Mouse (Mus musculus): ENCODE data around the gene Fam185a. TPM values are rescaled to one million over a fixed set of nuclear protein-coding genes. Genes with fewer than 3 reads are reported as not detected.

Gene Fam185a
- total RNA-seq, 4 experiments from 2014 or later: 12.7 to 13.4 (median 12.7) TPM

DNA sequence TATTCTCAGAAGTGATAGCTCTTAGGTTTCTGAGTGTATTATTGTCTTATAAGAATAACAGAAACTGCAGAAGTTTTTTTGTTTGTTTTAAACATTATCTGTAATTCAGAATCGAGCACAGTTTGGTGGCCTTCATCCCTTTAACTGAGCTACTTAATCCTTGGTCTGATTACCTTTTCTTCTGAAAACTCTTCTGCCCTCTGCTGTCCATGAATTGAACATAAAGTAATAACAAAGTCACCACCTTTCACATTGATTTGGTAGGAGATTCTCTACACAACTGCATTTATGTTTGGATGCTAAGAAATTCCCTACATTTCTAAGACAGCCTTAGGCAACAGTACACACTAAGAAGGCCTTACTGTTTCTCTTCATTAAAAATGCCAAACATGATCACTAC is 4.1 kb upstream of the Fam185a start:
- no peak for DNase-seq (ENCODE audit: low spot score in 2 of 2)

- DNase-seq (ENCODE audit: low spot score in 2 of 2): no peak
Measured at GRCm38 (mm10) chr5:21426666-21427065, 1.9 kb downstream of the Fam185a start.

DNA sequence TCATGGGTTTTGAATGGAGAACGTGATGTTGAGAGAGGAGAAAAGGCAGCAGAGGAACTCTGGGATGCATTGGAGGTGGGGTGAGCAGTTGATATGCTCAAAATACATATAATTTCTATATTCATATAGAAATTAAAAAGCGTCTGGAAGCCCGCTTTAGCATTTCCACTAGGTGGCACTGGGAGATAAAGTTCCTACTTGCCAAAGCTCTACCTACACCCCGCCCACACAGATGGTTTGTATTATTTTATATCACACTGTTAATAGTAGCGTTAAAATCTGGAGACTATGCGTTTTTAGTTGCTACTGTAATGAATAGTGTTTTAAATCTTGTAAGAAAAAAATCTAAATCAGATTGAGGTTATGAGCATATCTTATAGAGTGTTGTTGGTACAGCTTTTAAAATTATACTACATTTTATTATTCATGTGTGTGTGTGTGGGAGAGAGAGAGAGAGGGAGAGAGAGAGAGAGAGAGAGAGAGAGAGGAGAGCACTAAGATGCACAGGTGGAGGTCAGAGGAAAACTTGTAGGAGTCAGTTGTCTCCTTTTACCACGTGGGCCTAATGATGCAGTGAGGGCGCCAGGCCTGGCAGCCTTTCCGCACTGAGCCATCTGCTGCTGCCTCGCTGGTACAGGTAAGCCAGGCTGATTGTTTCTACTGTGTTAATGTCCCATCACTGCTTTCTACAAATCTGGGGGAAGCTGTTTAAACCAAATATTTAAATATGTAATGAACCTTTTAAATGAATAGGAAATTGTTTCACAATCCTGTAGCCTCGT is 9.6 kb downstream of the Fam185a start:
- DNase-seq (ENCODE audit: low spot score in 2 of 2): no peak

GRCm38 (mm10) chr5:21436471-21436975 is 11.8 kb downstream of the Fam185a start:
- no peak for DNase-seq (ENCODE audit: low spot score in 2 of 2)

DNA sequence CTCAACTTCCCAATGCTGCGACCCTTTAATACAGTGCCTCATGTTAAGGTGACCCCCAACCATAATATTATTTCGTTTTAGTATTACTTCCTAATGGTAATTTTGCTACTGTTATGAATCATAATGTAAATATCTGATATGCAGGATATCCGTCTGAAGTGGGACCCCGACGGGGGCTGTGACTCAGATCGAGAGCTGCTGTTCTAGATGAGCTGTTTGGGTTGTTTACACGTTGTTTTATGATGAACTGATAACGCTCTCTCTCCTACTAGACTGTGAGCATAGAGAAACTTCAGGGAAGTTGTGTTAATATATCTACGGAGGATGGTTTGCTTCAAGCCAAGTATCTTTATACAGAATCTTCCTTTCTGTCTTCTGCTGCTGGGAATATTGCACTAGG is 13.7 kb downstream of the Fam185a start:
- DNase-seq (ENCODE audit: low spot score in 2 of 2): no peak

DNA sequence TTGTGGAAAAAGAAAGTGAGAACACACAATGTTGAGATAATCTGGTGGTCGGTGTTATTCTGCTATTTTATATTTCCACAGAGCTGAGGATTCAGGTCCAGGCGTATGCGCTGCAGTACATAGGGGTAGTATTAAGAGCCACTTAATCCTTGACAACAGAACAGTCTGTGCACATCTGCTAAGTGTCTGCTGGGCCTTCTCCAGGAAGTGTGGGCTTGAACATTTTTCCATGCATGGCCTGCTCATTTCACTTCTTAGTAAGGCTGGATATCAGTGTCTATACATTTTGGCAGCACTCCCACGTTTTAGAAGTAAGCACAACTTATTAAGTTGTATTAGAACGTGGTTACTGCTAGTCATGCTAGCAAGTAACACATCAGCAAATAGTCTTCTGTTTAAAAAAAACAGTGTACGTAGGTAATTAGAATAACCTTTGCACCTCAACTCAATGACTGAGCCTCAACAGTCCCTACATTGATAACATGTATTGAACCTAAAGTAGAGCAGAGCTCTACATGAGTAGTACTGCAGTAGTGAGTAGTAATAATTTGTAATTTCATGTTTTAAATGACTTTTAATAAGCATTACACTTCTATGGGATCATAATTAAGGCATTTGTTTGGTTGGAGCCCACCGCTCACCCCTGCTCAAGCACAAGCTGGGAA is 14.8 kb downstream of the Fam185a start:
- DNase-seq (ENCODE audit: low spot score in 2 of 2): no peak

DNA sequence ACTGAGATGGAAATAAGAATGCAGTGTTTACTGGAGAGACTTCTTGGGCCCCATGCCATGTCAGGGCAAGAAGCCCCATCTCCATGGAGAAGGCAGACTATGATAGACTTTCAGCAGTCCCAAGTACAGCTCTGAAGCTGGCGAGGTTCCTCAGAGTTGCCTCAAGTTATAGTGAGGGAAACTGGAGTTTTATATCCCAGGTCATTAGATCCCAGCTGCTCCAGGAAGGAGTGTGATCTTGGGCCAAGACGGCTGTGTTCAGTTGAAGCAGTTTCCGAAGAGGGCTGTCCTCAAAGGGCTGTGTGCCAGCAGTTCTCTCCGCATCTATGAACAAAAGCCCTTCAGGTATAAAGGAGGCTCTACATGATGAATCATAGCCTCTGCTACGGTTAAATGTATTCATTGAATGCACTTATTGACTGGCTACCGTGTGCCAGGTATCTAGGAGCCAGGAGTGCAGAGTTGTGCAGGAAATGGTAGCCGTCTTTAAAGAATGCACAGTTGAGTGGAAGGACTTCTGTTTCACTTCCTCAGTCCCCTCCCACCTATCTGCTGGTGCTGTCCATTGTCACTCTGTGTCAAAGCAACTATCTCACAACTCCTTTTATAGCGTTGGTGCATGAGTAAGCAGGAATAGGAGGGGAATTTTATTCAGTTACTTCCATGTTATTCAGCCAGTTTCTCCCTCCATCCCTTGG is 16.2 kb downstream of the Fam185a start:
- no peak for DNase-seq (ENCODE audit: low spot score in 2 of 2)

- DNase-seq (ENCODE audit: low spot score in 2 of 2): no peak
Measured at GRCm38 (mm10) chr5:21467387-21467786, 42.6 kb downstream of the Fam185a start.

DNA sequence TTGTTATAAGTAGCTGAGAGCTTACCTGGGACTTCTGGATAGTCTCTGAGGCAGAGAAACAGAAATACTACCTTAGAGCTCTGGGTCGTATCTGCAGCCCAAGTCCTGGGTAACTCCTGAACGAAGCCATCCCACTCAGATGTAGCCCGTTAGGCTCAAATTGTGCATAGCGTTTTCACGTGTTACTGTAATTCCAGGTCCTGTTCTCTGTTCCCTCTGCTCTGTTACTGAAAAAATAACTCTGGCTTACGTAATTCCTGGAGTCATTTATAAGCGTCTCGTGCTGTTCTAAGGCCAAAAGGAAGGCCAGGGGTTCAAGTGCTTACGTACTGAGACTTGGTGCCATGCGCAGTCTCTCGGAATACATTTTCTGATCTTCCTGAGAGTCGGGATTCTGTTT is 43.3 kb downstream of the Fam185a start:
- DNase-seq (ENCODE audit: low spot score in 2 of 2): no peak

GRCm38 (mm10) chr5:21478428-21478827 is 53.7 kb downstream of the Fam185a start:
- DNase-seq (ENCODE audit: low spot score in 2 of 2): no peak

DNA sequence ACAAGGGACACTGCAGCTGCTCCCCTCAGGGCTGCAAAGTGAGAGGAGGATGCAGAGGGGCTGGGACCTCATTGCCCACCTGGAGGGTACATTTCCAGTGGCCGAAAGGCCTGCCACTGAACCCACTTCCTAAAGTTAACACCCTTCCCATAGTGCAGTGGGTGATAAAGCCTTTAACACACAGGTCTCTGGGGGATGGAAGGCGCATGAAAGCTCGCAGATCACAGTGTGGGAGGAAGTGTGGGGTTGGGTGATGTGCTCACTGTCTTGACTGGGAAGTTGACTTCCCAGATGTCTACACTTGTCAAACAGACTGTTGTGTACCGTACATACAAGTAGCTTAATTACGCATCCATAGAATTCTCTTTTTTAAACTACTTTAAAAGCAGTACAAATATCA is 55.0 kb downstream of the Fam185a start:
- no peak for DNase-seq (ENCODE audit: low spot score in 2 of 2)

DNA sequence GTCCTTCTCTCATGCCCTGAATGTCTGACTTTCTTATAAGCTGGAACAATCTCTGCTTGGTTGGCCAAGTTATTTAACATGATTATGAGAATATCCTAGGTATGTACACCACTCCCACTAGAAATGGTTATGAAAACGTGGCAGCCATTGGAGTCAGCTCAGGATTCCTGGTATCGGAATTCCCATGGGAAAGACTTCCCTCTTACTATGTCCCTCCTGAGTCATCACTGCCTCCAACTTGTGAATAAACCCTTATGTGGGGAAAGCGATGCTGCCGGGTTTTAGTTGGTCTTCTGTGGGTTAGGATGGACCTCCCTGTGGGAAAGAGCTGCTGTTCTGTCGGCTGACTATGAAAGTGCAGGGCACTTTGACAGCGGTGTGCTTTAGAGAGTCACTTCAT is 56.8 kb downstream of the Fam185a start:
- no peak for DNase-seq (ENCODE audit: low spot score in 2 of 2)

- DNase-seq (ENCODE audit: low spot score in 2 of 2): no peak
Measured at GRCm38 (mm10) chr5:21482446-21483222, 57.9 kb downstream of the Fam185a start.

GRCm38 (mm10) chr5:21483275-21483674 is 58.5 kb downstream of the Fam185a start:
- no peak for DNase-seq (ENCODE audit: low spot score in 2 of 2)

- DNase-seq (ENCODE audit: low spot score in 2 of 2): no peak
Measured at GRCm38 (mm10) chr5:21485197-21485829, 60.6 kb downstream of the Fam185a start.

DNA sequence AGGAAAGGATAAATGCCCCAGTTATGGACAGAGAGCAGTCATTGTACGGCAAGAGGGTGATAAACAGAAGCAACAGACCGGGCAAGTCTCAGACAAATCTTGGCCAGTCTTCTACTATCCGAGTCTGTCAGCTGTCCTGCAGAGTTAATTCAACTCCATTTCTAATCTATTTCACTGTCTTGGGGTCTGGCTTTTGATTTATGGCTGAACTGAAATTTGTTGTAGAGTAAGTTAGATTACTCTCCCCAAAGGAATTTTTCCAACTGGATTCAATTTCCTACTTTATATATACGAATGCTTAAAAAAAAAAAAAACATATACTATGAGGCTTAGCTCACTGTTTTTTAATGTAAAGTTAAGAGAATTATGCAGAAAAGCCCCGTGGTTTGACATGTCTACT is 62.0 kb downstream of the Fam185a start:
- no peak for DNase-seq (ENCODE audit: low spot score in 2 of 2)

DNA sequence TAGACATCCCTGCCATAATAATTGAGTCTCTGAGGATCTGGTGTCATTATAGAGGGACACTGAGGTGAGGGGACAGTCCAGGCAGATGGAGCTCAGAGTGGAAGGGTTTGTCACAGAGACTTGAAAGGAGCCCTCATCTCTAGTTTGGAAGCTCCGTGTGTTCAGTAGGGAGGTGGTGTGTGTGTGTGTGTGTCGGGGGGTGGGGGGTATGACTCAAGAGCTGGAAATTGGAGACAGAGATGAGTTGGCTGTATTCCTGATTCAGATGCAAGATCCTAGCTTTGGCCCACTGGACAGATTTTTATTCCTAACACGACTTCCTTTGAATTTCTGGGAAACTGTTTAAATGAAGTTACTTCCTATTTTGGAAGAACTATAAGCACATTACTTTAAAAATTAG is 62.5 kb downstream of the Fam185a start:
- no peak for DNase-seq (ENCODE audit: low spot score in 2 of 2)

DNA sequence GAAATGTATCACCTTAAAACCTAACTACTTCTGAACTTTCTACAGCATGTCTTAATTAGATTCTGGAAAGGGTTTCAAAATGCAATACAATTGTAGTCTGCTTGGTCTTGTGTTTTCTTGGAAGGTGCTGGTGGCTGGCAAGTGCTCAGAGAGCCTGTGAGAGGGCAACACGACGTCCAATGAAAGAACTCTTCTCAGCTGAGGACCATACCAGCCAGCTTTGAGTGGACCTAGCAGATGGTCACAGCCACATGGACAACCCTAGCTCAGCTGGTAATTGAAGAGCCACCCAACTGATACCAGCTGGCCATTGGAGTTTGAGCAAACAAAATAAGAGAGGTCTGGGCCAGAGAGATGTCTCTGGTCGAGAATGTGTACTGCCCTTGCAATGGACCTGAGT is 63.0 kb downstream of the Fam185a start:
- DNase-seq (ENCODE audit: low spot score in 2 of 2): no peak

GRCm38 (mm10) chr5:21488506-21488905 is 63.7 kb downstream of the Fam185a start:
- DNase-seq (ENCODE audit: low spot score in 2 of 2): no peak

DNA sequence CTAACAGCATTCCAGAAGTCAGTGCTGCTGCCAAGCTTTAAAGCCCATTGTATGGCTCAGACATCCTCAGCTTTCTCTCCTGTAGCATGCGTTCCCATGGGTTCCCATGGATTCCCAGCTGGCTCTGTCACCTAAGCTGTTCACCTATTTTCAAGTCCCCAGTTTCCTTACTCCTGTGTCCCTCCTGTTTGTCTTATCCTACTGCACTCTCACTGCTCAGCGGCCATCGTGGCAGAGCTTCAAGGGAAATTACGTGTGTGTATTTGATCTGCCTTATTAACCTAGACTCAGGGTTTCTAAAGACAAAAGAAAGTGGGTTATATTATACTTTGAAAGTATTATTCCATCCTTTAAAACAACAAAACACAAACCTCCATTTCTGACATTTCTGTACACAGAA is 64.4 kb downstream of the Fam185a start:
- DNase-seq (ENCODE audit: low spot score in 2 of 2): no peak

DNA sequence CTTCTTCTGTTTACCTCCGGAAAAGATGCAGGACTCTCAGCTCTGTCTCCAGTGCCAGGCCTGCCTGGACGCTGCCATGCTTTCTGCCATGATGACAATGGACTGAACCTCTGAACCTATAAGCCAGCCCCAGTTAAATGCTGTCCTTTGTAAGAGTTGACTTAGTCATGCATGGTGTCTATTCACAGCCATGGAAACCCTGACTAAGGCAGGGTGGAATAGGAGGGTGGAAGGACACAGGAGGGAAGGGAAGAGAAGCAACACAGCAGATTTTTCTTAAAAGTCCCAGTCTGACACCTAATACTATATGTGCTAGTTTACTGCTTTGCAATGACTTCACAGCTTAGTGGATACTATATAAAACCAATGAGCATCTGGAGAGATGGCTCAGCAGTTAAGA is 66.7 kb downstream of the Fam185a start:
- no peak for DNase-seq (ENCODE audit: low spot score in 2 of 2)
